Mouse (Mus musculus) lung, postnatal 4 days (tissue): ENCODE measurements around the gene Elk4.

ENCODE experiments used
- DNase-seq, 2 experiments: peaks; one replicate each; pipeline ENCODE4 v3.0.0; 2021

Elk4 gene

DNA sequence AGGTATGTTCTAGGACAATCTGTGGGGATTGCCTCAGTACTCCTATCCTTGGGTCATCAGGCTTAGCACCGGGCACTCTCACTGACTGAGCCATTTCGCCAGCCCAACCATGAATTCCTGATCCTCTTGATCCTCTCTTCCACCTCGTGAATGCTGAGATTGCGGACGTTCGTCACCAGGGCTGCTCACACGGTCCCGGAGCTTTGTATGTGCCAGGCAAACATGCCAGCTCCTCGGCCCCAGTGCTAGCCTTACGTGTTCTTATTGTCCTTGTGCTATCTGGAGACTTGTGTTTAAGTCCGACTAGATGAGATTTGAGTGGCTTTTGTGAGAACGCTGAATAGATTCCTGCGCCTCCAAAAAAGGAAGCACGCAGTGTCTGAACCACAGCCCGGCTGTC is 20.0 kb upstream of the Elk4 start:
- DNase-seq = peak in 1 of 2 experiments; percentile 34

DNA sequence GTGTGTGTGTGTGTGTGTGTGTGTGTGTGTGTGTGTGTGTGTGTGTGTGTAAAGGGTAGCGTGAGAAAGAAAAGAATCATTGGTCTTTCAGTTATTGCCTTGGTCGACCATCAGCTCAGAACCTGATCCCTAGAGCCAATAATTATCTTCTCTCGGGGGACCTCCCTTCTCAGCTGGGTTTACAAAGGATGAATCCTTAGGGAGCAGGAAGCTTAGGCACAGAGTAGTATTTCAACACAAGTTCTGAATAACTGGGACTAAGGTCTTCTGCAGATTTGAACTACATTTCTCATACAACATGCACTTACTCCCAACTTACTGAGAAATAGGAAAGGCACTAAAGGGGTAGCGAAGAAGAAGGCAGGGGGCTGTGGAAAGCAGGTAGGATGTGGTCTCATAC is 17.9 kb upstream of the Elk4 start:
- no peak for DNase-seq

DNA sequence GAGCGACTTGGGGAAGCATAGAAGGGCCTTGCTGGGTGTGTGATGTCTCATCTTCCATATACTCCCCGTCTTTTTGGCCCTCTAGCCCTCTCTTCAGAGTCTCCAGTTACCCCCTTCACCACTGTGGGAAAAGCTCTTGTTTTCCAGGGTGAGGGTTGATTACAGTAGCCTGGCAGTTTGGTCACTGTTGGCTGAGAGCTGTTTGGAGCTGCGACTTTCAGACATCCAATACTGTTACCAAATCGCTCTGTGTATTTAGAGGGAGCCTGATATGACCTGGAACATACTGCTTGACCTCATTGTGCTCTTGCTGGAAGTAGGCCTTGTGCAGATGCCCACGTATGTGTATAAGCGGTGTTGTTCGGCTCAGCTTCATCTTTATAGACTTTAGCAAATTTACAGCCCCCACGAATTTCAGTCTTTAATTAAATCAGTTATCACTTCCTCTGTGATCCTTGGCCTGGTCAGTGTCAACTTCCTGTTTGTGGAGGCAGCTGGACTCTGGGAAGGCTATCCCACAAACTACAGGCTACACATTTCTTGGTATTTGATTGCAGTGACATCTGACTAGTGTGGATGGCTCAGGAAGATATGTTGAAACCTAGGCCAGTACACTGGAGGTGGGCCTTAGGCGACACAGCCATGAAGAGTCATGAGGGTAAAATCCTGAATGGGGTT is 17.2 kb upstream of the Elk4 start:
- DNase-seq = no peak

DNA sequence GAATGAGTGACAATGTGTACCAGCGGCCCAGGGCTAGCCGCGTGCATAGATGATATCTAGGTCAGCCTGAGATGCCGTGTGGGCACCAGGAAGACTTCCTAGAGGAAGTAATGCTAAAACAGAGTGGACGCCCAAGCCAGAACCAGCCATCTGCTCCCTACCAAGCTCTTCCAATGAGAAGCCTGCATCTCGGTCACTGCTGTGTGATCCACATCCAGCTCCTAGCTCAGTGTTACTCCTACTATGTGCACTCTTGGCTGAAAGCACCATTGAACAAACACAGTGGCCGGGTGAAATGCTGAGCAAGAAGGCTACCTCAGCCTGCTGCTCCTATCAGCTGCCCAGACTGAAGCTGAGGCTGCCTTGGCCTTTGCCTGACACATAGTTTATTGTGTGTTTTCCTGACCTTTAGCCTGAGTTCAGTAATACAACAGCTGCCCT is 14.8 kb upstream of the Elk4 start:
- DNase-seq = no peak

GRCm38 (mm10) chr1:131993169-131994040 is 14.0 kb upstream of the Elk4 start:
- no peak for DNase-seq

DNA sequence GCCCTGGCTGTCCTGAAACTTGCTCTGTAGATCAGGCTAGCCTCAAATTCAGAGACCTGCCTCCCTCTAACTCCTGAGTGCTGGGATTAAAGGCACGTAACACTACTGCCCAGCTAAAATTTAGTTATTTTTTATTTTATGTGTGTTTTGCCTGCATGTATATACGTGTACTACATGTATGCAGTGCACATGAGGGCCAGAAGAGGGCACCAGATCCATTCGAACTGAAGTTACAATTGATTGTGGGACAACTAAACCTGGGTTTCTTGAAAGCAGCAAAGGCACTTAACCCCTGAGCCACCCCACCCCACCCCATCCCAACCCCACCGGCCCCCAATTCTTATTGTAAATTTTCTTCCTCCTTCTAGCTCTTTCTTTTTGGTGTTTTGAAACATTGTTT is 12.3 kb upstream of the Elk4 start:
- DNase-seq = peak in 1 of 2 experiments; percentile 75

DNA sequence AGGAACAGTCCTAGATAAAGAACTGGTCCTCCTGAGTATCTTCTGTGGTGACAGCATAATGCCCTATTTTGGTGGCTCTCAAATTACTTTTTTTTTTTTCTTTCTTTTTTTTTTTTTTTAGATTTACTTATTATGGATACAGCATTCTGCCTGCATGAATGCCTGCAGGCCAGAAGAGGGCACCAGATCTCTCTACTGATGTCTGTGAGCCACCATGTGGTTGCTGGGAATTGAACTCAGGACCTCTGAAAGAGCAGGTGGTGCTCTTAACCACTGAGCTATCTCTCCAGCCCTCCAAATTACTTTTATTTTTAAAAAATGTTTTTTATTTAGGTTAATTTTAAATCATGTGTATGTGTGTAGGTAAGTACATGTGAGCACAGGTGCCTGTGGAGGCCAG is 6.9 kb upstream of the Elk4 start:
- no peak for DNase-seq

DNA sequence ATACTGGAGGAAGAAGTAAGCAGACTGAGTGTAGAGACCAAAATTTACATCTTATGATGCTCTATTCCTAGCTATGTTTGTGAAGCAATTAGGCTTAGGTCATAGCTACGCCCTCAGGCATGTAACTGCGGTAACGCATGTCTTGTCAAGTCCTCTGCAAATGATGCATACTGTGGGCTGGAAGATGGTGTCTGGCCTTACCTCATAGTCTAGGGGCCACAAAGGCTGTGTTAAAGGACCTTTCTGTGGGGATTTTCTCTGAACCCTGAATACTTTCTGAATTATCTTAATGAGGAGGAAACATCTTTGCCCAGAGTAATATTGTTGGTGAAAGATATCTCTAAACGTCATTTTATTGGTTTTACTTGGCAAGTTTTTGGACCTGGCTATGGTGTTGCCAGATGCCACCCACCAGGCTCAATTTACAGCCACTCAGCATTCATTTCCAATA is 5.5 kb upstream of the Elk4 start:
- DNase-seq = no peak

GRCm38 (mm10) chr1:132003111-132003510 is 4.3 kb upstream of the Elk4 start:
- DNase-seq = no peak

DNA sequence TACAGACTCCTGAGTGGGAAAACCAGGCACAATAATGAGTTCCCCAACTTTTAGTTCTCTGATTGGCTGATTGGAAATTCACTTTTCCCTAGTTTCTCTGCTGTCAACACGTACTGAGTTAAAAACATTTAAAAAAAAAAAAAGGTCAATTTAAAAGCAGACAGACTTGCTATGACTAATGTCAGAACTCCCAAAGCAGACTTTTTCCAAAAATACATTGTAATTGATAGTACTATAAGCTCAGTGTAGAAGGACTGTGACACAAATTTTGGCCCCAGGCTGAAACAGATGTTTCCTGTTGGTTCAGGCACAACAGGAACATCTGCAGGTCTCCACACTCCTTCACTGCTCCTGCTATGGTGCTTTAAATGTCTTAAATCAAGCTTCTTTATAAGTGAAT is 3.6 kb upstream of the Elk4 start:
- no peak for DNase-seq

GRCm38 (mm10) chr1:132004574-132005180 is 2.7 kb upstream of the Elk4 start:
- no peak for DNase-seq

GRCm38 (mm10) chr1:132005466-132005865 is 1.9 kb upstream of the Elk4 start:
- no peak for DNase-seq

GRCm38 (mm10) chr1:132006046-132006445 is 1.4 kb upstream of the Elk4 start:
- DNase-seq = peak; percentile 46 to 53

DNA sequence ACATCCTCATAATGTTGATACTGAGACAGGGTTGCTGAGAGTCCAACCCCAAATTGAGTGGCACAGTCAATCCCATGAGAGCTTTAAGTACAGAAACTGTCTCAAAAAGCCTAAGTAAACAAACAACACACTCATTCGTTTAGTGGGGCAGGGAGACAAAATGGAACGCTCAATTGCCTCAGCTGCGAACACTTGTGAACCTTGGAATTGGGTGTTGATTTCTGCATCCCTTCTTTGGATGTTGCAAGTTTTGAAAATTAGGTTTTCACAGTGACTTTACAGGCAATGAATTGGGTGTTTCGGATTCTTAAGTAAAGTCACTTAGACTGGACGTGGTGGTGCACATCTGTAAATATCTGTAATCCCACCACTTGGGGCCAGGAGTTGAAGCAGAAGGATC is 686 bp upstream of the Elk4 start:
- DNase-seq = no peak

- DNase-seq = peak; percentile 90 to 92
Measured at GRCm38 (mm10) chr1:132007828-132008827, 721 bp downstream of the Elk4 start.

DNA sequence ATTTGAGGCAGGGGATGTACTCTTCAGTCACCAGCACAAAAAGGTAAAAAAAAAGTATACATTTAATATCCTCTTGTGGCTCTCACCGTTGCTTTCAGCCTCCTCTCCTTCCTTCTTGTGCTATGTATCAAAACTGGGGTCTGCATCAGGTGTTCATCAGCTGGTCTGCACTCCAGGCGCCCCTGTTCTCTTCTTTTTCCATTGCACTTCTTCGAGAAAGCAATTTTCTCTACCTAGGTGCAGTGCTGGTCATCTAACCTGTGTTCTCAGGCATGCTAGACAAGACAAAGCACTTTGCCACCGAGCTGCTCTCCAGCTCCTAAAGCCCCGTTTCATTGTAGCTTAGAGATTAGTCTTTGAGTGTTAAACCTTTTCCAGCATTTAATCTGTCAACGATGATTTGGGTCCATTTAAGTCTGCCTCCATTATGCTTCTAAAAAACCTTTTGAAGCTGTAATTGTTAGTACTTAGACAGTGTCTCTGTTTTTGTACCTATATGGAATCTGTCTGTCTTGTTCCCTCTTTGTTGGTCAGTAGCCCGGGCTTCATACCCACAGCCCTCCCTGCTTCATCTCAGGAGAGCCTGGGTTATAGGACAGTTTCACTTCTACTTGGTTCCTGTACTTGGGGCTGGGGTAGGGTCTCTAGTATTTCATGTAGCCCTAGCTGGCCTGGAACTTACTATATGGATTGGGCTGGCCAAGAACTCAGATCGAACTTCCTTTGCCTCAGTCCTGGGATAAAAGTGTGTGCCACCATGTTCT is 1.7 kb downstream of the Elk4 start:
- no peak for DNase-seq

DNA sequence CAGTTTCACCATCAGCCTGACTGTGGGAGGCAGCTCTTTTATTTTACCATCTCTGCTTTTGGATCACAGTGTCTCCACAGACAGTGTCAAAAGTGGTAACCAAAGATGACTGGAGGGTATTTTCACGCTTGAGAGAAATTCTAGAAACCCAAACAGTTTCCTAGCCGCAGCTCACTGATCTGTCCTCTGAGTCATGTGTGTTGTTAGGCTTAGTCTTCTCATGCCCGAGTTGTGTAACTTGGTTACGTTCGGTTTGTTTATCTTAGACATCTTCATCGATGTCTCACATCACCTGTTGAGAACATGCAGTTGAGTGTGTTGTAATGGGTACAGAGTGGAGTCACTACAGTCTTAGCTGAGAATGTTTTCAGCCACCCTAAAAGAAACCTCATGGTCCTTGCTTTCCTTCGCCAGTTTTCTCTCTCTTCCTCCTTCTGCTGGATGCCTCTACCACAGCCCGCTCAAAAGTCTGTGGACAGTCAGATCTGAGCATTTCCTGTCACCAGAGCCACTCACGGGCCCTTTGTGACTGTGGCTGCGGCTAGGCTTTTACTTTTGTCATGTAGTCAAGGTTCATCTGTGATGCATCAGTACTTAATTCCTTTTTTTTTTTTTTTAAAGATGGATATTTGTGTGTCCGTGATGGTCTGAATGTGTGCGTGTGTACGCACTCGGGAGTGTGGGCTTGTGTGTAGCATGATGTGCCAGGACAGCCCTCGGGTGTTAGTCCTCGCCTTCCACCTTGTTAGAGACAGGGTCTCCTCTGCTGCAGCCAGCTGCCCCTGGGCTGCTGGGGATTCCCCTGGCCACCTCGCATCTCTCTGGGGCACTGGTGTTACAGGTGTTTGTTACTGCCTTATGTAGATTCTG is 3.5 kb downstream of the Elk4 start:
- peak in 1 of 2 experiments; percentile 36 for DNase-seq

- DNase-seq = no peak
Measured at GRCm38 (mm10) chr1:132011785-132012184, 4.4 kb downstream of the Elk4 start.

DNA sequence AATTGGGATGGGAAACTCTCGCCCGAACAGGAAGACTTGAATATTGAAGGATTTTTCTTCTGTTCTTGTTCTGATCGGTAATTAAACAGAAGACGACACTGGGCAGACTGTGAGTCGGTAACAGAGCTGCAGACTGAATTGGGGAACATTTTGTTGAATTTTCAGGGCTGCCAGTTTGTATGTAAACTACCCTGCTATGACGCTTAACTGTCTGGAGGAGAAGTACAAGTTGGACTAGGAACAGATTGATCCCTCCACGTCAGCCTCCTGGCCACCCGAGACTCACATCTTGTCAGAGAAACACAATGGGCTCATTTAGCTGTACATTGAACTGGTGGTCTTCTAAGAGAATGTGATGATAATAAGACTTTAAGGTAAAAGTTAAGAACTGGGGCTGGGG is 5.5 kb downstream of the Elk4 start:
- no peak for DNase-seq

- DNase-seq = no peak
Measured at GRCm38 (mm10) chr1:132014800-132015199, 7.4 kb downstream of the Elk4 start.

DNA sequence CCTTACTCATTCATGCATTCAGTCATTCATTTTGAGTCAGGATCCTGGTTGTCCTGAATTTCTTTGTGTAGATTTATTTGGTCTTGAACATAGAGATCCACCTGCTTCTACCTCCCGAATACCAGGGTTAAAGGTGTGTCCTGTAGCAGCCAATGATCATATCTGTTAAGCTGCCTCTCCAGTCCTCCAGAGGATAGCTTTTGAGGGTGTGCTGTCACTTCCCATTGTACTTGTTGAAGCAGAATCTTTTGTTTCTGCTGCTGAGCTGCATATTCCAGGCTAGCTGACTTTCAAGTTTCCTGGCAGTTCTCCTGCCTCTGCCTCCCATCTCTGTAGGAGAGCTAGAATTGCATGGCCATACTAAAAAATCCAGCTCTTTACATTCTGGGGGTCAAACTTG is 9.3 kb downstream of the Elk4 start:
- DNase-seq = no peak
